Mouse (Mus musculus) liver, embryonic 14.5 days (tissue): ENCODE measurements around the gene Edaradd. TPM values are rescaled to one million over a fixed set of nuclear protein-coding genes. Genes with fewer than 3 reads are reported as not detected.
A peak's percentile ranks its signal among the peaks of the same experiment; 100 is the strongest.
"Not testable (repeated sequence)": the region's sequence is repeated elsewhere in the genome, so short reads cannot be mapped to it uniquely, and the experiment has no call there.

ENCODE experiments used
- ATAC-seq: fragments of 200-750 bp; cut with Nextera tagmentation; 2 replicates; pipeline ENCODE4 v1.8.0; 2017; ENCODE audit warnings: moderate number of reproducible peaks, mild to moderate bottlenecking, moderate library complexity; ENCODE audit not compliant: insufficient read depth
- DNase-seq, 3 experiments: peaks; one replicate each; pipeline ENCODE4 v3.0.0-alpha.2; 2012 to 2013; ENCODE audit warnings: low read depth in 3 of 3, low spot score in 3 of 3
- H3K27ac ChIP-seq: fragments of 300-500 bp; sonication (generic); 2 replicates; pipeline ENCODE4 v1.5.1; 2014; ENCODE audit warnings: moderate library complexity, mild to moderate bottlenecking, control low read depth, inconsistent platforms
- H3K27me3 ChIP-seq: fragments of 300-500 bp; sonication (generic); 2 replicates; pipeline ENCODE4 v1.6.1; 2014; ENCODE audit warnings: mild to moderate bottlenecking, low read length, moderate library complexity; ENCODE audit not compliant: control insufficient read depth, insufficient read depth
- H3K36me3 ChIP-seq: fragments of 300-500 bp; sonication (generic); replicated peaks from 2 replicates; pipeline ENCODE4 v1.6.1; 2014; ENCODE audit warnings: low read depth; ENCODE audit not compliant: control insufficient read depth, insufficient read depth
- H3K4me1 ChIP-seq, 2 experiments: fragments of 200-500 bp in 1 of 2; fragments of 300-500 bp in 1 of 2; sonication (generic) in 1 of 2; replicated peaks; 2 replicates each; pipeline ENCODE4 v1.6.1; 2012 to 2014; ENCODE audit warnings: antibody characterized with exemption in 1 of 2, inconsistent platforms in 1 of 2, low read length in 1 of 2; ENCODE audit not compliant: control insufficient read depth in 2 of 2, insufficient read depth in 2 of 2
- H3K4me2 ChIP-seq: fragments of 300-500 bp; sonication (generic); 2 replicates; pipeline ENCODE4 v1.6.1; 2014; ENCODE audit warnings: low read depth, mild to moderate bottlenecking, control low read depth, moderate library complexity
- H3K4me3 ChIP-seq, 2 experiments: fragments of 200-500 bp in 1 of 2; fragments of 300-500 bp in 1 of 2; sonication (generic) in 1 of 2; 2 replicates each; pipeline ENCODE4 v1.5.1; 2012 to 2014; ENCODE audit warnings: low read depth in 2 of 2, low read length in 2 of 2, mild to moderate bottlenecking in 2 of 2, control low read depth in 1 of 2, inconsistent platforms in 1 of 2, moderate library complexity in 1 of 2; ENCODE audit not compliant: insufficient read depth in 1 of 2
- H3K9ac ChIP-seq: fragments of 300-500 bp; sonication (generic); replicated peaks from 2 replicates; pipeline ENCODE4 v1.6.1; 2014; ENCODE audit warnings: mild to moderate bottlenecking, control low read depth, moderate library complexity
- H3K9me3 ChIP-seq: fragments of 300-500 bp; sonication (generic); 2 replicates; pipeline ENCODE4 v1.6.1; 2016; ENCODE audit warnings: low read length, mixed read lengths; ENCODE audit not compliant: control insufficient read depth
- CTCF ChIP-seq: IDR thresholded peaks from 2 replicates; pipeline ENCODE4 v1.5.1; 2016; ENCODE audit warnings: antibody characterized with exemption, low read depth, control low read depth
- EP300 ChIP-seq: IDR thresholded peaks from 2 replicates; pipeline ENCODE4 v1.6.1; 2016; ENCODE audit warnings: antibody characterized with exemption, low read depth
- WGBS: fragments of 180-500 bp; shearing (Covaris S2); extraction: QIAGEN DNeasy Blood & Tissue Kit; methylation state at CpG from one replicate; pipeline ENCODE4 v1.1.7; 2014; ENCODE audit not compliant: insufficient replicate concordance; 5-methylcytosine and 5-hydroxymethylcytosine counted together
- polyA plus RNA-seq, 2 experiments: library from polyadenylated mRNA; depleted of rRNA in 1 of 2; stranded (reverse) in 1 of 2; unstranded in 1 of 2; fragments of >200 nt; fragmentation: Nextera tagmentation in 1 of 2; extraction: Ambion mirVana in 1 of 2; gene quantifications; 2 replicates each; pipeline versions ENCODE4 v1.2.1 to v1.2.3; 2012 to 2014

The Edaradd gene
- polyA plus RNA-seq, 2 experiments: 0.04 to 0.05 TPM

DNA sequence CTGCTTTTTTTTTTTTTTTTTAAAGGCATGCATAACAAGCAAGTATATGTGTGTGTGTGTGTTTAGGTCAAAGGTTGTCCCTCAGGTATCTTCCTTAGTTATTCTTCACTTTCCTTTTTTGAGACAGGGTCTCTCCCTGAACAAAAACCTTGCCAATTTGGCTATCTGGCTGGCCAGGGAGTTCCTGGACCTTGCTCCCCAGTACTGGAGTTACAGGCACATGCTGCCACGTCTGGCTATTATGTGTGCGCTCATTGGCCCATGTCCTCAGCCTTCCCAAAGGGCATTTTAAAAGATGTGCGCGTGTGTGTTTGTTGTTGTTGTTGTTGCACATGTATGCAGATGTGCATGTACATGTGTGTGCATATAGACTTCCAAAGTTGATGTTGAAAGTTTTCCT, 43.4 kb downstream of the Edaradd start:
- Histone ChIP-seq H3K4me3 (no peak overlapping the region), H3K9ac (no peak overlapping the region), H3K9me3 (no peaks in the 10 kb centered on the region), H3K27me3 (no peaks in the 10 kb centered on the region), H3K27ac (no peak overlapping the region), H3K4me2 (no peak overlapping the region), H3K4me1 (peaks cover 0 to 3% of the 10 kb centered on the region in 2 experiments; a peak in 1 of 4 replicates), H3K36me3 (no peaks in the 10 kb centered on the region)
- no peak for ATAC-seq
- DNase-seq: no peak
- 79% methylated on average over 4 of the region's 4 CpGs for WGBS
- no peak for TF ChIP-seq EP300
- TF ChIP-seq CTCF: no peak

DNA sequence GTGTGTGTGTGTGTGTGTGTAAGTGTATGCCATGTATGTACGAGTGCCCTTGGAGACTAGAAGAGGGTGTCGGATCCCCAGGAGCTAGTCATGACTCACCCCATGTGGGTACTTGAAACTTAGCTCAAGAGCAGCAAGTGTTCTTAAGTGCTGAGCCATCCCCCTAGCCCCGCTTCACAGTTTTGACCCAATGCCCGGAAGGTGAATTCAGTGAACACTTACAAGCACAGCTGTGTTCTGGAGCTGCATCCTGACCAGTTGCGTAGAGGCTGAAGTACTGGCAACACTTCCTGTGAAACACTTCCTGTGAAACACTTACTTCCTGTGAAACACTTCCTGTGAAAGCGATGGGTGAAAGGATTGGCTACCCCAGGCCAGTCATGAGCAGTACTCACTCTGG, 45.0 kb downstream of the Edaradd start:
- Histone ChIP-seq H3K9me3 (no peaks in the 10 kb centered on the region), H3K9ac (no peak overlapping the region), H3K4me2 (no peak overlapping the region), H3K4me3 (no peak overlapping the region), H3K36me3 (no peaks in the 10 kb centered on the region), H3K27me3 (no peaks in the 10 kb centered on the region), H3K27ac (no peak overlapping the region), H3K4me1 (peaks cover 0 to 3% of the 10 kb centered on the region in 2 experiments; a peak in 1 of 4 replicates)
- no peak for TF ChIP-seq CTCF
- 62% methylated on average over 6 of the region's 6 CpGs for WGBS
- DNase-seq: no peak
- ATAC-seq: no peak

GRCm38 (mm10) chr13:12473724-12474378, 46.4 kb downstream of the Edaradd start:
- H3K4me2 ChIP-seq: no peak overlapping the region
- peaks cover 0 to 8% of the 10 kb centered on the region in 2 experiments; a peak in 2 of 4 replicates for H3K4me1 ChIP-seq
- TF ChIP-seq EP300: no peak
- TF ChIP-seq CTCF: peak; percentile 78
- no peak overlapping the region for H3K27ac ChIP-seq
- no peaks in the 10 kb centered on the region for H3K27me3 ChIP-seq
- H3K9me3 ChIP-seq: no peaks in the 10 kb centered on the region
- no peak overlapping the region for H3K4me3 ChIP-seq
- DNase-seq: peak; percentile 25 to 42 (median 26)
- H3K9ac ChIP-seq: no peak overlapping the region
- no peak for ATAC-seq
- H3K36me3 ChIP-seq: no peaks in the 10 kb centered on the region
- WGBS: 34% methylated on average over 8 of the region's 8 CpGs

DNA sequence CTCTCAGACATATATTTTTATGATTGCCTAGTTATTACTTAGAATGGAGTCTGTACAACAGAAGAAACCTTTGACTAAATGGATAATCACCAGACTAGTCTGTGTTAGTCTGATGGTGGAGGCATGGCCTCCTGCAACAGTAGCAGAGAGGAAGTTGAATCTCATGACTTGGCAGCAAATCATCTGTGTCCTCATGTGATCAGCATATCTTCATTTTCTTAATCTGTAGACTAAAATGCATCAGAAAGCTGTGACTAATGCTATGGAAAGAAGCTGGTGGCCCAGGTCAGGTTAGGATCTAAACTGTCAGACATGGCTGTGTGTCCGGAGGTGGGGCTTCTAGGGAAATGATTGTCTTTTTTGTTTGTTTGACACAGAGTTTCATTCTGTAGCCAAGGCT, 51.8 kb downstream of the Edaradd start:
- 47% methylated on average over 1 of the region's 1 CpGs for WGBS

DNA sequence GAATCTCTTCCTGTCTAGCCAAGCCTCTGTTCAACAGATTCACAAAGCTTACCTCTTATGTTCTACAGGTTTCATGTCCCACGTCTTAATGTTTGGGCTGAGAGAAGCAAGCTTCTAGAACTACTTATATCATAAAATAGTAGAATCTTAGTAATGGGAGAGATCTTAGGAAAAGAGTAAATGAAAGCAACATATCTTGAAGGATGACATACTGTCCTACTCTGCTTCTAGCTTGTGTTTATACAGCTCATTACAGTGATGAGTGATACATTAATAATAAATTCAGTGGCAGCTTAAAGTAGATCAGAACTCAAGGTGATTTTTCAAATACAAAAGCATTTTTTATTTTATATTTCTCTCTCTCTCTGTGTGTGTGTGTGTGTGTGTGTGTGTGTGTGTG, 55.4 kb downstream of the Edaradd start, which contains the start of gene Lgals8:
Gene Lgals8 (minus strand): TSS at position 101 of the 400 bp plus-strand sequence.
- H3K27ac ChIP-seq: no peak within 1 kb of the TSS
- H3K36me3 ChIP-seq: no peaks in the 10 kb centered on the region
- H3K27me3 ChIP-seq: no peaks in the 10 kb centered on the region
- H3K4me3 ChIP-seq: no peak within 1 kb of the TSS
- peaks cover 0 to 16% of the 10 kb centered on the region in 2 experiments; a peak in 3 of 4 replicates for H3K4me1 ChIP-seq
- TF ChIP-seq CTCF: no peak
- no peak for TF ChIP-seq EP300
- no peaks in the 10 kb centered on the region for H3K9me3 ChIP-seq
- DNase-seq (no peak), ATAC-seq (no peak)
- H3K9ac ChIP-seq: no peak within 1 kb of the TSS
- H3K4me2 ChIP-seq: no peak within 1 kb of the TSS
- 45% methylated on average over 1 of the region's 1 CpGs for WGBS

More for the DNA sequence above, 51.8 kb downstream of the Edaradd start:
- H3K4me3 ChIP-seq: no peak overlapping the region
- no peaks in the 10 kb centered on the region for H3K36me3 ChIP-seq
- no peaks in the 10 kb centered on the region for H3K9me3 ChIP-seq
- no peak overlapping the region for H3K4me2 ChIP-seq
- TF ChIP-seq CTCF (no peak), EP300 (no peak)
- no peaks in the 10 kb centered on the region for H3K27me3 ChIP-seq
- H3K4me1 ChIP-seq: peaks cover 0 to 5% of the 10 kb centered on the region in 2 experiments; a peak in 2 of 4 replicates
- H3K9ac ChIP-seq: no peak overlapping the region
- H3K27ac ChIP-seq: no peak overlapping the region
- DNase-seq: no peak
- ATAC-seq: no peak

DNA sequence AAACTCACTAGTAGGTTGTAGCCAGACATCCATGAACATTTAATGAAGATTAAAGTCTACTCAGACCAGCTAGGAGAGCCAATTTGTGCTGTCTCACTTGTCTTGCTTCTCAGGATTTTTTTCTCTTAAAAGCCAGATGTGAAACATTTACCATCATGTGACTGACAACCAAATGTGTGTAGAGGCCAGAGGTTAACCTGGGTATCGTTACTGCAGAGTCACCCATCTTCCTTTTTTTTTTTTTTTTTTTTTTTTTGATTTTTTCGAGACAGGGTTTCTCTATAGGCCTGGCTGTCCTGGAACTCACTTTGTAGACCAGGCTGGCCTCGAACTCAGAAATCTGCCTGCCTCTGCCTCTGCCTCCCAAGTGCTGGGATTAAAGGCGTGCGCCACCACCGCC, 56.1 kb downstream of the Edaradd start:
- not testable (repeated sequence) for H3K27ac ChIP-seq, H3K36me3 ChIP-seq, DNase-seq, H3K4me3 ChIP-seq, H3K4me2 ChIP-seq, H3K9ac ChIP-seq, ATAC-seq, H3K9me3 ChIP-seq, H3K27me3 ChIP-seq
- 68% methylated on average over 6 of the region's 6 CpGs for WGBS
- peaks cover 0 to 12% of the 10 kb centered on the region in 2 experiments; a peak in 3 of 4 replicates for H3K4me1 ChIP-seq
